Mouse (Mus musculus) hindlimb bud, embryonic 11.5 days (tissue): ENCODE results near the gene Gmds.

ENCODE experiments used
- DNase-seq: peaks from one replicate; pipeline ENCODE4 v3.0.0-alpha.2; 2012; ENCODE audit warnings: low read depth, low spot score; ENCODE audit errors: extremely low spot score

Gmds gene

DNA sequence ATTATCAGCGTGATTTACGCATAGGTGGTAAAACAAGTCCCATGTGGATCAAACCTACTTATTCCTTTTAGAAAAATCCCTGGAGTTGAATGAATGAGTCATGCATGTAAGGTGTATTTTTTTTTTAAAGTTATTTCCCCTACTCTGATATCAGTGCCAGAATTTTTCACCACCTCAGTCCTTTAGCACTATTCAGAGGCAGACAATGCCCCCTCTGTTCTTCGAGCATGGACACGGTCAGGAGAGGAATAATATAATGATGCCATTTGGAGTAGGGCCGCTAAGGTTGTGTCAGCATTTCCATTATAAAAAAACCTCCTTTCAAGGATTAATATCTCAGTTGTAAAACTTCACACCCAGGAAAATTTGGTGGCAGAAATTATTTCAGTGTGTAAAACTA lies 301.6 kb downstream of the Gmds start:
- no peak for DNase-seq

DNA sequence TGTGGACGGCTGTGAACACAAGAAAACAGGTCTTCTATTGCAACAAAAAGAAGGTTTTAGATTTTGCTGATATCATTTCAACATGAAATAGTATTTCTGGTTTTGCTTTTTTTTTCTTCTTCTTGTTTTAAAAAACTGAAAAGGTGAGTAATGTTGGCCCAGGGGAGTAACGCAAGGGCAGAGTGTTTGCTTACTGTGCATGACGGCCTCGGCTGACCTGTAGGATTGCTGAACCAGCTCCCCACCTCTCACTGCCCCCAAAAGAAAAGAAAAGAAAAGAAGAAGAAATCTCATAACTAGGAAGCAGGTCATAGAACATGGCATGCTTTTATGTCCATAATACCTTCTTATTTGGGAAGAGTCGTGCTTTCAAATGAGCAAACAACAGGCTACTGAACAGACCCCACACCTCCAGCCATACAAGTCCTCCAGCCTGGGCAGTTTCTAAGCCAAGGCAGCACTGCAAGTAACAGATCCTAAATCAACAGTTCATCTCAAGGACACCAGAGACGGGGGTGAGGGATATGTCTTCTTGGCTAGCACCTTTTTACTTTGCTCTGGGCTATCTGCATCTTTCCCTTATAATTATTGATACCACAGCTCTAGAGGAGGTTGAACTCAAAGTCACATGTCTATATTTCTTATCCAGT lies 303.6 kb downstream of the Gmds start:
- no peak for DNase-seq

DNA sequence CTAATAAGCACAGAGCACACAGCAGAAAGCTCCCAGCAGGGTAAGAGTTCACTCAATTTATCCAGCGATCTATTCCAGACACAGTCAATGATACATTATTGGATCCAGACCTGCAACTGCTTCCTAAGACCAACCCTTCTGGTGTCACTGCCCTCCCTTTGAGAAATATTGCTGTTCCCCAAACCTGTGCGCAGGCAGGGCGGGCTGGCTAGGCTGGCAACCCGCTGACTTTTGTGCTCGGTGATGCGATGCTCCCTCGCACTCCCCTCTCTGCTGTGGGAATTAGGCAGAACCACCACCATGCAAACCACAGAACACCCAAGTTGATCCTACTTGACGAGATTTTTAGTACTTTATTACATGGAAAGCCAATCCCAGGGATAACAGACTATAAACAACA lies 304.4 kb downstream of the Gmds start:
- DNase-seq, result no peak

DNA sequence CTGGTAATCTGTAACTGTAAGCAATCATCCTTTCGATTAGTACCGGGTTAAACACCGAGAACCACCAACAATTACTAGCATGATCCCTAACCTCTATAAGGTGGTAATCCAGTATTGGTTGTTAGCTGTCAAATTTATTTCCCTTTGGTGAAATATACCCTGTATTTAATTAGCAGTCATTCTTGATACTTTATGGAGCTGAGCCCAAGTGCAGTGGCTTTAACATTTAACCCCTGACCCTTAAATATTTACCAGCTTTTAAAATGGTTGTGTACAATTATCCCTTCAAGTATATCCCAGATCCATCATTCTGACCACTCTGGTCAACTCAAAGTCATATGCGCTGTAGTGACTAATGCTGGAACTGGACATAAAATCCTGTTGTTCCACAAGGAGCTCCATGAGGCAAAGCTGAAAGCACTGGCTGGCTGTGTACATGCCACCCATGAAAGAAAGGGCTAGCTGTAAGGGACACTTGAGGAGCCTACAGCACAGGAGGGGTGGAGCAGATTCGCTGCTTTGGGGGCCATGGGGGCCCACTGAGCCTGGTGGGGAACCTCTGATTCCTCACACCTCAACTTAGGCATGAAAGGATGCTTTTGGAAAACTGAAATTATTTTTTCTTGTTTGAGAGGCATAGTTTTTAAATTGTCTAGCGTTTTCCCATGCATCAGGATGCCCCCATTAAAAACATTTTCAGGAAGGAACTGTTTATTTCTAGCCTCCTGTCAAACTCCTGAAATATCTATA lies 312.1 kb downstream of the Gmds start:
- peak; percentile 81 for DNase-seq

- DNase-seq, result no peak
Observed at GRCm38 (mm10) chr13:32024822-32025221, 313.7 kb downstream of the Gmds start.

- DNase-seq, result no peak
Observed at GRCm38 (mm10) chr13:32020455-32021249, 317.9 kb downstream of the Gmds start.

GRCm38 (mm10) chr13:32019256-32019620 lies 319.3 kb downstream of the Gmds start:
- DNase-seq, result no peak

DNA sequence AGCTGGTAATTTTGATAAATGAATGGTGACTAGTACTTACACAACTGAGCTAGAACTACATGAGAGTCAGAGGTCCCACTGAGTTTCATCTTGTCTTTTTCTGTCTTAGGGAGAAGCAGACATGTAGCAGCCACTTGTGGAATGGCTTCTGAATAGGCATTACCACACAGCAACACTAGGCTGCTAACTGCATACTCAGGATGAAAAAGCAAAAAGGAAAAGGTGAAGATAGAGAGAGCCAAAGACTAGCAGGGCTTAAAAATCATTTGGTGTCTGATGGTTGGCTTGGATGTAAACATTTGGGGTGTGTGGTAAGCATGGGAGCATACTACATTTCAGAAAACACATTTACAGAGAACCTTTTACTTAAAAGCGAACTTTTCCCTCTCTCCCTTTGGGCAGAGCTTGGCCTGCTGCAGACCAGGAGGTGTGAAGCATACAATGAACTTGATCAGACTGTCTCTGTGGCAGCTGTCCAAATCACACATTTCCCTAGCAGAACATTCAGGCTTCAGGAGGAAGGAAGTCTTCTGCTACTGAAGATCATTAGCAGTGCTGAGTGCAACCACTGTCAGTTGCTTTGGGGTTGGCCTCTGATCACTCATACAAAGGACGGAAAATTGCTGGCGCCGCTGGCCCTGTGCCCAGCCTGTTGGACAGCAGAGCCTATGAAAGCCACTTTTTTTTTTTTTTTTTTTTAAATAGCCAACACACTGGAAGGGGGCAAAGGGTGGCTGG lies 319.9 kb downstream of the Gmds start:
- no peak for DNase-seq

DNA sequence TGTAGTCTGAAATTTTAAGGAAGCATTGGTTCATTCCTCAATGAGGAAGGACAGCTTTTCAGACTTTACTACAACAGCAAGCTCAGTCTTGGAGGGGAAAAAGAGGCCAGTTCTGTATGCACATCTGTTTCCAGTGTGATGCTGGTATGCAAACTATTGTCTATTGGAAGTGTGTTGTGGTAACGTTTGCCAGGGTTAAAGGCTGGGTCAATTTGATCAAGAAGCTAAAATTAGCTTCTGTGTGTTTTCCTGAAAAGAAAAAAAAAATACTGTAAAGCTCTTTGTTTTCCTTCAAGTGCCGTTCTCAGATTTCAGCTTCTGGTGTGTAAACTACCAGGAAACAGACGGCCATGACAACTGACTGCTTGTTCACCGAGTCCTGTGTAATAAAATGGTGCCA lies 329.7 kb downstream of the Gmds start:
- DNase-seq, result no peak

DNA sequence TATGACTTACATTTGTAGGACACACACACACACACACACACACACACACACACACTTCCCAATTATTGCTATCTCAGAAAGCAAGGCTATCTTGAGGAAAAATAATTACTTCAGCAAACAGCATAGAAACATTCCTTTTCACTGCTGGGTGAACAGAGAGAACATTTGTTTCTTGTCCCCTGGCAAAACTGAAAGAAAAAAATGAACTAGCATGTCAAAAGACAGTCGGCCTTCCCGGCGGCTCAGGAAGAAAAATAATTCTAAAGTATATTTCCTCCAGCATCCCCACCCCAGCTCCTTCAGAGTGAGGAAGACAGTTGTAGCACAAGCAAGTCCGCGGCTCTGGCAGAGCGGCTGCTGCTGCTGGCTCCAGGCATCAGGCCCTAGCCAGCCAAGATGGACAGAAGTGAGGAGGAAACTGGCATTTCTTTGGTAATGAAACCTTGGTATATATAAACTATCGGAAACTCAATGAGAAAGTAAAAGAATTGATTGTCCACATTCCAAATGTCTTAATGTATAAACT lies 330.4 kb downstream of the Gmds start:
- no peak for DNase-seq

GRCm38 (mm10) chr13:31993391-31993790 lies 345.1 kb downstream of the Gmds start:
- DNase-seq, result no peak

- no peak for DNase-seq
Observed at GRCm38 (mm10) chr13:31992409-31993201, 345.9 kb downstream of the Gmds start.

DNA sequence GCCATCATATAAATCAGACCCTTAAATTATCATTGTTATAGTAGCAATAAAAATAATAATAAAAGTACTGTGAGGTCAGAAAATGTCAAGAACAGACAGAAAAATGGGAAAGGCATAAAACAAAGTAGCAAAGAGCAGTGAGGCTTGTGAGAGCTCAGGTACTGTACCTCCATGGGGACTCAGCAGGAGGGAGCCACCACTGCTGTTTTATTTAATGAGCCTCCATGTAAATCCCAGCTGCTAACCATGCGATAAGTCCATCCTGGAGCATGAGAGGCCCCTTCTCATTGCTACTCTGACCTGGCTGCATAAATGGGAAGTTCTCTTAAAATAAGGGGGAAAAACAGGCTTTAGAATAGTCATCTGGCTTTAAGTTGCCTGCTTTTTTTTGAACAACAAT lies 357.3 kb downstream of the Gmds start:
- DNase-seq, result no peak

- no peak for DNase-seq
Observed at GRCm38 (mm10) chr13:31978126-31978525, 360.4 kb downstream of the Gmds start.

GRCm38 (mm10) chr13:31974751-31975479 lies 363.6 kb downstream of the Gmds start:
- no peak for DNase-seq

GRCm38 (mm10) chr13:31971040-31971501 lies 367.5 kb downstream of the Gmds start:
- peak; percentile 75 for DNase-seq

DNA sequence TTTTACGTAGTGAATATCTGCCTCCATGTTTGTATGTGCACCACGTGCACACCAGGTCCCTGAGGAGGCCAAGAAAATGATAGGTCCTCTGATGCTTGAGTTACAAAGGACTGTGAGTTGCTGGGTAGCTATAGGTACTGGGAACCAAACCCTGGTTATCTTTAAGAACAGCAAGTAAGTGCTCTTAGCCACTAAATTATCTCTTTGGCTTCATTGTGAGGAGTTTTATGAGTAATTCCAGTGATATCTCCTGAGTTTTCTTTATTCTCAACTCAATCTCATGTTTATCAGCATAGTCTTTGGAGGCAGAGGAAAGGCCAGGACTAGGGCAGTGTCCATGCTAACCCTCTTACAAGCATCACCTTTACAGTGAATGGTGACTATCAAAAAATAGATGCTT lies 370.3 kb downstream of the Gmds start:
- no peak for DNase-seq

- no peak for DNase-seq
Observed at GRCm38 (mm10) chr13:31966931-31967532, 371.5 kb downstream of the Gmds start.

GRCm38 (mm10) chr13:31960514-31960913 lies 378.0 kb downstream of the Gmds start:
- DNase-seq, result no peak
